Mouse (Mus musculus): ENCODE results near the gene Islr2.

Gene Islr2

GRCm38 (mm10) chr9:58150733-58151361 is 53.3 kb downstream of the Islr2 start:
- DNase-seq (ENCODE audit: low read depth, low spot score): no peak

GRCm38 (mm10) chr9:58148806-58149205 is 55.3 kb downstream of the Islr2 start:
- no peak for DNase-seq (ENCODE audit: low read depth, low spot score)

All from brain, embryonic 18.5 days (tissue).